Mouse (Mus musculus) layer of hippocampus, adult 9-10 months (tissue): Measurements from ENCODE around the gene Cstl1.
"Not testable (repeated sequence)": the region's sequence is repeated elsewhere in the genome, so short reads cannot be mapped to it uniquely, and the experiment has no call there.

Source experiments
- DNase-seq: peaks from one replicate; pipeline ENCODE4 v3.0.0; 2022; ENCODE audit warnings: low spot score

Gene Cstl1

GRCm38 (mm10) chr2:148750058-148750457, at the start of gene Cstl1:
Gene Cstl1 (plus strand): TSS chr2:148750358.
- DNase-seq, result no peak

GRCm38 (mm10) chr2:148706409-148707201, 43.6 kb upstream of the Cstl1 start:
- DNase-seq, result no peak

- no peak for DNase-seq
Measured at GRCm38 (mm10) chr2:148707202-148707530, 43.0 kb upstream of the Cstl1 start.

- no peak for DNase-seq
Measured at GRCm38 (mm10) chr2:148712326-148712725, 37.8 kb upstream of the Cstl1 start.

GRCm38 (mm10) chr2:148717072-148717471, 33.1 kb upstream of the Cstl1 start:
- DNase-seq, result no peak

GRCm38 (mm10) chr2:148719271-148719995, 30.7 kb upstream of the Cstl1 start:
- DNase-seq, result no peak

- DNase-seq, result no peak
Measured at GRCm38 (mm10) chr2:148731614-148732326, 18.4 kb upstream of the Cstl1 start.

- peak; percentile 87 for DNase-seq
Measured at GRCm38 (mm10) chr2:148732327-148733000, 17.7 kb upstream of the Cstl1 start, which contains the start of gene Napb. Gene Napb (minus strand): TSS chr2:148732467.

- no peak for DNase-seq
Measured at GRCm38 (mm10) chr2:148743001-148743400, 7.2 kb upstream of the Cstl1 start.

- no peak for DNase-seq
Measured at GRCm38 (mm10) chr2:148743846-148744407, 6.2 kb upstream of the Cstl1 start.

- DNase-seq, result peak; percentile 79
Measured at GRCm38 (mm10) chr2:148751893-148752813, 2.0 kb downstream of the Cstl1 start.

- DNase-seq, result no peak
Measured at GRCm38 (mm10) chr2:148754310-148754846, 4.2 kb downstream of the Cstl1 start.

GRCm38 (mm10) chr2:148763648-148764388, 13.7 kb downstream of the Cstl1 start:
- no peak for DNase-seq

GRCm38 (mm10) chr2:148771397-148771796, 21.2 kb downstream of the Cstl1 start, which contains the start of gene Cst11:
Gene Cst11 (minus strand): TSS chr2:148771497.
- DNase-seq, result not testable (repeated sequence)

GRCm38 (mm10) chr2:148781709-148782108, 31.6 kb downstream of the Cstl1 start, which contains the start of gene 8030411F24Rik:
Gene 8030411F24Rik (plus strand): TSS chr2:148782009.
- no peak for DNase-seq

- DNase-seq, result no peak
Measured at GRCm38 (mm10) chr2:148789142-148789541, 39.0 kb downstream of the Cstl1 start, which contains the start of gene Cst12. Gene Cst12 (plus strand): TSS chr2:148789361.

GRCm38 (mm10) chr2:148798485-148798884, 48.3 kb downstream of the Cstl1 start, which contains the start of gene Cst8:
Gene Cst8 (plus strand): TSS chr2:148798785.
- no peak for DNase-seq

GRCm38 (mm10) chr2:148801491-148801921, 51.3 kb downstream of the Cstl1 start:
- no peak for DNase-seq
